Mouse (Mus musculus) CH12.LX (cell line): ENCODE results near the gene Klhl24.

Source experiments
- BHLHE40 ChIP-seq: IDR thresholded peaks from 2 replicates; pipeline ENCODE4 v1.6.1; 2011; ENCODE audit warnings: mild to moderate bottlenecking, low read depth, low read length, improper control_type of control experiment
- CTCF ChIP-seq, 2 experiments: IDR thresholded peaks in 1 of 2; conservative IDR thresholded peaks in 1 of 2; 2 replicates each; pipeline ENCODE4 v1.5.1; 2011 to 2012; ENCODE audit warnings: low read depth in 2 of 2, low read length in 2 of 2, improper control_type of control experiment in 1 of 2, inconsistent platforms in 1 of 2, mild to moderate bottlenecking in 1 of 2, moderate library complexity in 1 of 2
- EP300 ChIP-seq: IDR thresholded peaks from 2 replicates; pipeline ENCODE4 v1.6.1; 2011; ENCODE audit warnings: low read length, improper control_type of control experiment
- MEF2A ChIP-seq: IDR thresholded peaks from 2 replicates; pipeline ENCODE4 v1.6.1; 2014; ENCODE audit warnings: low read depth, mild to moderate bottlenecking, inconsistent platforms, low read length, improper control_type of control experiment, borderline replicate concordance
- MXI1 ChIP-seq: IDR thresholded peaks from 2 replicates; pipeline ENCODE4 v1.6.1; 2011; ENCODE audit warnings: mild to moderate bottlenecking, low read depth, low read length, improper control_type of control experiment
- MYC ChIP-seq: IDR thresholded peaks from 2 replicates; pipeline ENCODE4 v1.6.1; 2011; ENCODE audit warnings: low read depth, mild to moderate bottlenecking, improper control_type of control experiment, low read length
- NRF1 ChIP-seq: IDR thresholded peaks from 2 replicates; pipeline ENCODE4 v1.6.1; 2014; ENCODE audit warnings: low read depth, mild to moderate bottlenecking, inconsistent platforms, low read length, improper control_type of control experiment, moderate library complexity
- POLR2A ChIP-seq: IDR thresholded peaks from 2 replicates; pipeline ENCODE4 v1.6.1; 2011; ENCODE audit warnings: low read depth, mild to moderate bottlenecking, improper control_type of control experiment, low read length
- USF2 ChIP-seq: conservative IDR thresholded peaks from 2 replicates; pipeline ENCODE4 v1.6.1; 2011; ENCODE audit warnings: low read depth, low read length, improper control_type of control experiment

- no peak for TF ChIP-seq USF2
- no peak for TF ChIP-seq EP300
- no peak for TF ChIP-seq POLR2A
- TF ChIP-seq CTCF (conservative IDR thresholded peaks at IDR 0.05 in 1 of 2, IDR thresholded peaks at IDR 0.05 in 1 of 2; ENCODE audit: low read depth in 2 of 2, low read length in 2 of 2): no peak
- TF ChIP-seq MEF2A: no peak
- TF ChIP-seq MYC: no peak
- no peak for TF ChIP-seq MXI1
- no peak for TF ChIP-seq BHLHE40
- no peak for TF ChIP-seq NRF1
Observed at GRCm38 (mm10) chr16:20098375-20098727, 1.0 kb downstream of the Klhl24 start.
